Mouse (Mus musculus) ES-E14 (cell line): ENCODE data around the gene Zfp593.
"Not testable (repeated sequence)": the region's sequence is repeated elsewhere in the genome, so short reads cannot be mapped to it uniquely, and the experiment has no call there.

Experiments used
- HCFC1 ChIP-seq: IDR thresholded peaks from 2 replicates; pipeline ENCODE4 v1.6.1; 2012; ENCODE audit warnings: low read length, inconsistent platforms, borderline replicate concordance; ENCODE audit not compliant: insufficient read depth
- MAFK ChIP-seq: IDR thresholded peaks from 2 replicates; pipeline ENCODE4 v1.6.1; 2014; ENCODE audit warnings: mild to moderate bottlenecking, low read depth, low read length, inconsistent platforms; ENCODE audit not compliant: insufficient read depth
- ZNF384 ChIP-seq: IDR thresholded peaks from 2 replicates; pipeline ENCODE4 v1.6.1; 2012; ENCODE audit warnings: low read depth, low read length, inconsistent platforms

DNA sequence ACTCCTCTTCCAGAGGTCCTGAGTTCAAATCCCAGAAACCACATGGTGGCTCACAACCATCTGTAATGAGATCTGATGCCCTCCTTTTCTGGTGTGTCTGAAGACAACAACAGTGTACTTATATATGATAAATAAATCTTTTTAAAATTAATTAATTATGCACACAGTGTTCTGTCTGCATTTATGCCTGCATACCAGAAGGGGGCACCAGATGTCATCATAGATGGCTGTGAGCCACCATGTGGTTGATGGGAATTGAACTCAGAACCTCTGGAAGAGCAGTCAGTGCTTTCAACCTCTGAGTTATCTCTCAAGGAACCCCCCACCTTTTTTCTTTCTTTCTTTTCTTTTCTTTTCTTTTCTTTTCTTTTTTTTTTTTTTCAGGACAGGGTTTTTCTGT, 24.2 kb upstream of the Zfp593 start:
- TF ChIP-seq HCFC1, MAFK, ZNF384: not testable (repeated sequence)
